Mouse (Mus musculus) liver, embryonic 12.5 days (tissue): ENCODE data around the gene Synpo2. TPM values are rescaled to one million over a fixed set of nuclear protein-coding genes. Genes with fewer than 3 reads are reported as not detected.
A peak's percentile ranks its signal among the peaks of the same experiment; 100 is the strongest.

ENCODE experiments used
- ATAC-seq: fragments of 200-750 bp; cut with Nextera tagmentation; 2 replicates; pipeline ENCODE4 v1.8.0; 2017; ENCODE audit warnings: moderate number of reproducible peaks, mild to moderate bottlenecking, moderate library complexity
- H3K27ac ChIP-seq: fragments of 300-500 bp; sonication (generic); 2 replicates; pipeline ENCODE4 v1.5.1; 2016; ENCODE audit warnings: mild to moderate bottlenecking
- H3K27me3 ChIP-seq: fragments of 300-500 bp; sonication (generic); replicated peaks from 2 replicates; pipeline ENCODE4 v1.6.1; 2016; ENCODE audit warnings: mild to moderate bottlenecking, moderate library complexity
- H3K36me3 ChIP-seq: fragments of 300-500 bp; sonication (generic); 2 replicates; pipeline ENCODE4 v1.6.1; 2016; ENCODE audit warnings: mild to moderate bottlenecking, moderate library complexity
- H3K4me1 ChIP-seq: fragments of 300-500 bp; sonication (generic); 2 replicates; pipeline ENCODE4 v1.6.1; 2016
- H3K4me2 ChIP-seq: fragments of 300-500 bp; sonication (generic); 2 replicates; pipeline ENCODE4 v1.6.1; 2016; ENCODE audit warnings: mild to moderate bottlenecking, moderate library complexity
- H3K4me3 ChIP-seq: fragments of 300-500 bp; sonication (generic); 2 replicates; pipeline ENCODE4 v1.5.1; 2016; ENCODE audit warnings: mild to moderate bottlenecking, moderate library complexity
- H3K9ac ChIP-seq: fragments of 300-500 bp; sonication (generic); 2 replicates; pipeline ENCODE4 v1.6.1; 2016; ENCODE audit warnings: mild to moderate bottlenecking, moderate library complexity
- H3K9me3 ChIP-seq: fragments of 300-500 bp; sonication (generic); replicated peaks from 2 replicates; pipeline ENCODE4 v1.6.1; 2016; ENCODE audit warnings: mild to moderate bottlenecking, moderate library complexity
- WGBS: fragments of 180-500 bp; shearing (Covaris S2); methylation state at CpG from one replicate; pipeline ENCODE4 v1.1.7; 2016; ENCODE audit not compliant: insufficient replicate concordance; 5-methylcytosine and 5-hydroxymethylcytosine counted together
- polyA plus RNA-seq: library from polyadenylated mRNA; unstranded; fragments of >200 nt; fragmentation: Nextera tagmentation; extraction: Ambion mirVana; gene quantifications from 2 replicates; pipeline ENCODE4 v1.2.1, GENCODE M21; 2016

The Synpo2 gene
- polyA plus RNA-seq, 1 experiment from 2014 or later = 0.89 TPM

- no peak for ATAC-seq
- no peak overlapping the region for H3K4me3 ChIP-seq
- H3K9ac ChIP-seq = no peak overlapping the region
- no peak overlapping the region for H3K27ac ChIP-seq
- 12% methylated on average over 16 of the region's 16 CpGs for WGBS
- H3K9me3 ChIP-seq = no peaks in the 10 kb centered on the region
- H3K27me3 ChIP-seq = no peaks in the 10 kb centered on the region; the same call in 1 of the 2 replicates
- H3K36me3 ChIP-seq = no peaks in the 10 kb centered on the region
- H3K4me2 ChIP-seq = peak overlapping the region; percentile 44
- peaks cover 19% of the 10 kb centered on the region for H3K4me1 ChIP-seq
These were observed 119.0 kb downstream of the Synpo2 start for GRCm38 (mm10) chr3:123116903-123117302.

DNA sequence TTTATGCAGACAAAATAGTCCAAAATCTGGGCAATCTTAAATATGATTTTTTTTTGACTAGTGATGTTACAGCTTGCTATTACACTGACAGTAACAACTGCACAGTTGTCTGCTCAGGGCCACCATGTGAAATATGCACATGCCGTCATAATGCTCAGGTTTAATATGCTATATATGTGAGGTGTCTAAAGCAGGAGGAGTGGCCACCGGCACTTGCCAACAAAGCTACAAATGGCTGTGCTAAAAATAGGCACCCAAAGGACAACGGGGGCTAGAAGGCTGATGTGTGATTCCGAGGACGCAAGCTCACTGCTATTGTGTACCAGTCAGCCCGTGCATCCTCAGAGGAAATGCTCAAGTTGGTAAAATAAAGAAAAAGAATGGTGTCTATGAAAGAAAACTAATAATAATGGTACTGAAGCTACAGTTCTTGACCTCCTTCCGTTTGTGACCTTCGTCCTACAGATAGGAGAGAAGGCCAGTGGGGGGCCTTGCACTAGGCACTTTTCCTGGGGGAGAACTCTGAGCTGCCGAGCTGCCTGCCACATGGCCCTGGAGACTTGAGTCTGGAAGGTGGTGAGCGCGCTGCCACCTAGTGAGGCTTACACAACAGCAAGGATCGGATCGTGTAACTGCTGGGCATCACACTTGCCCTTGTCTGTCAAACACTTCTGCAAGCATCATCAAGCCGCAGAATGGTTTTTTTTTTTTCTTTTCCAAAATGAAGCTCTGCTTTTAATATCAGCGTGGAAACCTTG lies 120.0 kb downstream of the Synpo2 start:
- no peak overlapping the region for H3K4me3 ChIP-seq
- no peaks in the 10 kb centered on the region for H3K36me3 ChIP-seq
- H3K9me3 ChIP-seq = no peaks in the 10 kb centered on the region
- no peaks in the 10 kb centered on the region; the same call in 1 of the 2 replicates for H3K27me3 ChIP-seq
- peak overlapping the region; percentile 43 for H3K4me2 ChIP-seq
- ATAC-seq = no peak
- H3K4me1 ChIP-seq = peaks cover 19% of the 10 kb centered on the region
- WGBS = 14% methylated on average over 15 of the region's 15 CpGs
- no peak overlapping the region for H3K27ac ChIP-seq
- H3K9ac ChIP-seq = no peak overlapping the region

- Histone ChIP-seq H3K9ac (no peak overlapping the region), H3K9me3 (no peaks in the 10 kb centered on the region), H3K36me3 (no peaks in the 10 kb centered on the region), H3K4me3 (no peak overlapping the region), H3K27me3 (no peaks in the 10 kb centered on the region; the same call in 1 of the 2 replicates), H3K4me1 (peaks cover 19% of the 10 kb centered on the region), H3K27ac (no peak overlapping the region), H3K4me2 (peak overlapping the region; percentile 43)
- 45% methylated on average over 21 of the region's 21 CpGs for WGBS
- peak; percentile 74 for ATAC-seq
These were observed 121.8 kb downstream of the Synpo2 start for GRCm38 (mm10) chr3:123114001-123114635.

GRCm38 (mm10) chr3:123112781-123113180 lies 123.2 kb downstream of the Synpo2 start:
- peaks cover 19% of the 10 kb centered on the region for H3K4me1 ChIP-seq
- no peak overlapping the region for H3K4me3 ChIP-seq
- ATAC-seq = no peak
- 80% methylated on average over 11 of the region's 11 CpGs for WGBS
- no peak overlapping the region for H3K27ac ChIP-seq
- no peaks in the 10 kb centered on the region; the same call in 1 of the 2 replicates for H3K27me3 ChIP-seq
- no peaks in the 10 kb centered on the region for H3K36me3 ChIP-seq
- H3K9ac ChIP-seq = no peak overlapping the region
- H3K9me3 ChIP-seq = no peaks in the 10 kb centered on the region
- H3K4me2 ChIP-seq = no peak overlapping the region

- no peak overlapping the region for H3K27ac ChIP-seq
- H3K4me2 ChIP-seq = no peak overlapping the region
- no peaks in the 10 kb centered on the region for H3K36me3 ChIP-seq
- WGBS = 75% methylated on average over 10 of the region's 10 CpGs
- no peak overlapping the region for H3K4me3 ChIP-seq
- H3K4me1 ChIP-seq = peaks cover 14% of the 10 kb centered on the region
- no peaks in the 10 kb centered on the region for H3K9me3 ChIP-seq
- no peaks in the 10 kb centered on the region for H3K27me3 ChIP-seq
- no peak overlapping the region for H3K9ac ChIP-seq
- ATAC-seq = no peak
These were observed 124.8 kb downstream of the Synpo2 start for GRCm38 (mm10) chr3:123111071-123111711.

- WGBS = 60% methylated on average over 14 of the region's 14 CpGs
- no peak overlapping the region for H3K4me2 ChIP-seq
- no peak overlapping the region for H3K4me3 ChIP-seq
- H3K9ac ChIP-seq = no peak overlapping the region
- no peaks in the 10 kb centered on the region for H3K9me3 ChIP-seq
- no peak overlapping the region for H3K27ac ChIP-seq
- no peaks in the 10 kb centered on the region for H3K4me1 ChIP-seq
- no peak for ATAC-seq
- no peaks in the 10 kb centered on the region for H3K36me3 ChIP-seq
- no peaks in the 10 kb centered on the region for H3K27me3 ChIP-seq
These were observed 128.0 kb downstream of the Synpo2 start for GRCm38 (mm10) chr3:123107830-123108549.

GRCm38 (mm10) chr3:123104325-123104724 lies 131.6 kb downstream of the Synpo2 start:
- WGBS = 69% methylated on average over 6 of the region's 6 CpGs
- Histone ChIP-seq H3K27ac (no peak overlapping the region), H3K9me3 (no peaks in the 10 kb centered on the region)

GRCm38 (mm10) chr3:123103151-123103860 lies 132.6 kb downstream of the Synpo2 start:
- Histone ChIP-seq H3K4me1 (no peaks in the 10 kb centered on the region), H3K4me2 (no peak overlapping the region), H3K9ac (no peak overlapping the region), H3K27ac (no peak overlapping the region), H3K27me3 (no peaks in the 10 kb centered on the region), H3K9me3 (no peaks in the 10 kb centered on the region), H3K4me3 (no peak overlapping the region), H3K36me3 (no peaks in the 10 kb centered on the region)
- no peak for ATAC-seq
- 21% methylated on average over 13 of the region's 13 CpGs for whole genome bisulfite sequencing

More at GRCm38 (mm10) chr3:123104325-123104724, 131.6 kb downstream of the Synpo2 start:
- Histone ChIP-seq H3K27me3 (no peaks in the 10 kb centered on the region), H3K4me1 (no peaks in the 10 kb centered on the region), H3K36me3 (no peaks in the 10 kb centered on the region), H3K4me3 (no peak overlapping the region), H3K9ac (no peak overlapping the region), H3K4me2 (no peak overlapping the region)
- ATAC-seq = no peak; the same call in 1 of the 2 replicates

DNA sequence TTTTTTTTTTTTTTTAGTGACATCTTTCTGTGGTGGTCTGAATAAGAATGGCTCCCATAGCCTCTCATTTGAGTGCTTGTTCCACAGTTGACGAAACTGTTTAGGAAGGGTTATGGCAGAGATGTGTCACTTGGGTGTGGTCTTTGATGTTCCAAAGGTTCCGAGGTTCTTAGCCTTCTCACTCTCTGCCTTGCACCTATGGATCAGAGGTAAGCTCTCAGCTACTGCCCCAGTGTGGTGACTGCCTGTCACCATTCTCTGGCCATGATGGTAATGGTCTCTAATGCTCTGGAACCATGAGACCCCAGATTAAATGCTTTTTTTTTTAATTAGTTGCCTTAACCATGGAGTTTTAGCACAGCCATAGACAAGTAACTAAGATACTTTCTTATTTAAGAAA lies 134.2 kb downstream of the Synpo2 start:
- no peak for ATAC-seq
- H3K9ac ChIP-seq = no peak overlapping the region
- no peak overlapping the region for H3K27ac ChIP-seq
- no peaks in the 10 kb centered on the region for H3K4me1 ChIP-seq
- WGBS = 67% methylated on average over 2 of the region's 2 CpGs
- H3K27me3 ChIP-seq = no peaks in the 10 kb centered on the region
- no peaks in the 10 kb centered on the region for H3K36me3 ChIP-seq
- no peak overlapping the region for H3K4me2 ChIP-seq
- H3K4me3 ChIP-seq = no peak overlapping the region
- H3K9me3 ChIP-seq = no peaks in the 10 kb centered on the region

DNA sequence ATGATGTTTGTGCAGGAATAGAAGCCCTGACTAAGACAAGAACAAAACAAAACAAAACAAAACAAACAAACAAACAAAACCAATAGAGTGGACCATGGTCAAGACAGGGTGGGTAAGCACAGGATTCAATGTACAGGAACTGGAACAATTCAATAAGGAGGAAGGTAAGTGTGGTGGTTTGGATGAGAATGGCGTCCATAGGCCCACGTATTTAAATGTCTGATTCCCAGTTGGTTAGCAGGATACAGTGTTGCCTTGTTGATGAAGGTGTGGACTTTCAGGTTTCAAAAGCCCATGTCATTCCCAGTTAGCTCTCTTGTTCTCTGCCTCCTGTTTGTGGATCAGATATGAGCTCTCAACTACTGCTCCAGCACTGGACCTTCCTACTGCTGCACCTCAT lies 140.8 kb downstream of the Synpo2 start:
- H3K9me3 ChIP-seq = no peaks in the 10 kb centered on the region
- no peaks in the 10 kb centered on the region for H3K27me3 ChIP-seq
- ATAC-seq = no peak
- H3K36me3 ChIP-seq = no peaks in the 10 kb centered on the region
- H3K9ac ChIP-seq = no peak overlapping the region
- 0 out of 2 replicates have a peak, but pooled peaks cover 5% of the 10 kb centered on the region for H3K4me1 ChIP-seq
- 64% methylated on average over 2 of the region's 2 CpGs for WGBS
- no peak overlapping the region for H3K4me3 ChIP-seq
- no peak overlapping the region for H3K27ac ChIP-seq
- no peak overlapping the region for H3K4me2 ChIP-seq
